Mouse (Mus musculus) megakaryocyte, embryonic 14.5 days (primary cell): ENCODE results near the gene Ero1lb.

Experiments
- FLI1 ChIP-seq: IDR thresholded peaks from 2 replicates; pipeline ENCODE4 v1.6.1; 2012; ENCODE audit warnings: low read length, inconsistent platforms, mixed read lengths
- GATA1 ChIP-seq: IDR thresholded peaks from 3 replicates; pipeline ENCODE4 v1.6.1; 2012; ENCODE audit warnings: mixed read lengths, low read length, inconsistent platforms, borderline replicate concordance

- TF ChIP-seq GATA1 (no peak), FLI1 (no peak)
Observed at GRCm38 (mm10) chr13:12561729-12562128, 3.9 kb upstream of the Ero1lb start.
